Mouse (Mus musculus) spleen, adult 2 months (tissue): Measurements from ENCODE around the gene Gna12.

Experiments
- CTCF ChIP-seq: fragments of 200-500 bp; IDR thresholded peaks from 2 replicates; pipeline ENCODE4 v1.5.1; 2011; ENCODE audit warnings: mild to moderate bottlenecking, inconsistent platforms; ENCODE audit not compliant: insufficient read depth, insufficient read length, insufficient replicate concordance; ENCODE audit errors: extremely low read depth
- POLR2A ChIP-seq: fragments of 200-500 bp; IDR thresholded peaks from 2 replicates; pipeline ENCODE4 v1.6.1; 2011; ENCODE audit warnings: low read depth, low read length, inconsistent platforms

- no peak for TF ChIP-seq CTCF
- TF ChIP-seq POLR2A = no peak
These were observed 935 bp downstream of the Gna12 start for GRCm38 (mm10) chr5:140829081-140829910.
